Mouse (Mus musculus): ENCODE results near the gene Lama4.

DNA sequence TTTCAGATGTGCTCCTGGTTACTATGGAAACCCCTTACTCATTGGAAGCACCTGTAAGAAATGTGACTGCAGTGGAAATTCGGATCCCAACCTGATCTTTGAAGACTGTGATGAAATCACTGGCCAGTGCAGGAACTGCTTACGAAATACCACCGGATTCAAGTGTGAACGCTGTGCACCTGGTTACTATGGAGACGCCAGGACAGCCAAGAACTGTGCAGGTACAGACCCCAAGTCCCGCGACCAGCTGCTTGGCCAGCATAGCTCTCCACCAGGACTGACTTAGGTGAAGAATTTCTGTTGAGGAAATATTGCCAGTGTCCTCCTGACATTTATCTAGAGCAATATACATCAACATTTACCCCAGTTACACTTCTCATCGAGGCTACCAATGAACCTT lies 61.2 kb downstream of the Lama4 start:
- no peak for TF ChIP-seq CTCF (conservative IDR thresholded peaks at IDR 0.05; ENCODE audit: low read length)
- no peak for TF ChIP-seq NANOG (IDR thresholded peaks at IDR 0.05; ENCODE audit: borderline replicate concordance, low read length)
- TF ChIP-seq POU5F1 (IDR thresholded peaks at IDR 0.05; ENCODE audit: borderline replicate concordance, low read length): no peak
